Mouse (Mus musculus): Measurements from ENCODE around the gene Arl13a. TPM values are rescaled to one million over a fixed set of nuclear protein-coding genes. Genes with fewer than 3 reads are reported as not detected.

The Arl13a gene
- polyA plus RNA-seq, 1 experiment, result not detected

DNA sequence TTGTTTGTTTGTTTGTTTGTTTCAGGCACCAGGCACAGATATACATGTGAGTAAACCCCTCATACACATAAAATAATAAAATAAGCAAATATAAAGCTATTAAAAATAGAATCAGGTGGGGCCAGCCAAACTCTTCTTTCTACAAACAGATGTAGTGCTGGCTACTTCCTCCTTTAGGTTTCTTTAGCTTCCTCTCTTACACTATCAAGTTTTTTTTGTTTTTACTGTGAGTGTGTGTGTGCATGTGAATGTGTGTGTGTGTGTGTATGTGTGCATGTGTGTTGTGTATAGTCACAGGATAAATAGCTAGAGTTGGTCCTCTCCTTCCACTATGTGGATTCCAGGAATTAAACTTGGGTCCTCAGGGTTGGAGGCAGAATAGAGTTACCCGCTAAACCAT is 12.6 kb upstream of the Arl13a start:
- Histone ChIP-seq H3K27ac (ENCODE audit: insufficient read depth, low read length) (no peak overlapping the region), H3K4me1 (ENCODE audit: control insufficient read depth, insufficient read depth, low read length) (no peaks in the 10 kb centered on the region), H3K4me3 (ENCODE audit: insufficient read depth, low read length) (no peak overlapping the region)
- no peak for TF ChIP-seq POLR2A (IDR thresholded peaks at IDR 0.05; ENCODE audit: low read depth, low read length)

DNA sequence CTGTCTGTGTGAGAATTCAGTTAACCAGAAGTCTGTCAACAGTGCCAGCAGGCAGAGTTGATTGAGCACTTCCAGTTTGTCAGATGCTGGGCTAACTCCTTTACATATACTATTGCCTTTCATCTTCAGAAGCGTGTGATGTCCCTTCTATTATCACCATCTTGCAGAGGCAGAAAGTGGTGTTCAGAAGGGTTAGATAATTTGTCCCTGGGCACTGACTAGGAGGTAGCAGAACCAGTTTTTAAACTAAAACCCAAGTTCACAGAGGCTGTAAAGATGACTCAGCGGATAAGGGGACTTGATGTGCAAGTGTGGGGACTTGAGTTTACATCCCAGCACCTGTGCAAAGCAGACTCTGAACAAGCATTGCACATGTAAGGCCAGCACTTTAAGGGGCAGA is 21.2 kb downstream of the Arl13a start:
- Histone ChIP-seq H3K27ac (ENCODE audit: insufficient read depth, low read length) (no peak overlapping the region), H3K4me1 (ENCODE audit: control insufficient read depth, insufficient read depth, low read length) (no peaks in the 10 kb centered on the region), H3K4me3 (ENCODE audit: insufficient read depth, low read length) (no peak overlapping the region)
- no peak for TF ChIP-seq CTCF (IDR thresholded peaks at IDR 0.05; ENCODE audit: borderline replicate concordance, insufficient read depth, low read length)
- no peak for TF ChIP-seq POLR2A (IDR thresholded peaks at IDR 0.05; ENCODE audit: low read depth, low read length)

DNA sequence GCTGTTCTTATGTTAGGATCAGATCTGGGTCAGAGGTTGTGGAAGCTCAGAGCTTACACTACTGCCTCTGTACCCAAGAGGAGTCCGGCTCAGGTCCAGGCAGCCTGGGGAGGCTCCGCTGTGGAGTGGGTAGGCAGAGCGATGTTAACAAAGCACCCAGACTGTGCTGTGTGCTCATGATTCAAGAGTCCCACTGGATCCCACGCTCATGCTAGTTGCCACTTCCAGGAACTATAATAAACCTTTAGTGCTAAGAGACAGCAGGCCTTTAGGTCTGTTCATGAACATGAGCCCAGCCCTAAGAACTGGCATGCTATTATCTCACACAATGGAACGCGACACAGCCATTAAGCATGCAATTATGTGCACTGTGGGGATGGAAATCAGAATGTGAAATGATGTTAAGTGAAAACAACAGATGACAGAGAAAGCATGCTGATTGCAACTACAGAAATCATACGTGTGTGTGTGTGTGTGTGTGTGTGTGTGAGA is 23.9 kb downstream of the Arl13a start:
- TF ChIP-seq CTCF (IDR thresholded peaks at IDR 0.05; ENCODE audit: borderline replicate concordance, insufficient read depth, low read length), result no peak
- TF ChIP-seq POLR2A (IDR thresholded peaks at IDR 0.05; ENCODE audit: low read depth, low read length), result no peak
- Histone ChIP-seq H3K4me1 (ENCODE audit: control insufficient read depth, insufficient read depth, low read length) (no peaks in the 10 kb centered on the region), H3K4me3 (ENCODE audit: insufficient read depth, low read length) (no peak overlapping the region), H3K27ac (ENCODE audit: insufficient read depth, low read length) (no peak overlapping the region)

DNA sequence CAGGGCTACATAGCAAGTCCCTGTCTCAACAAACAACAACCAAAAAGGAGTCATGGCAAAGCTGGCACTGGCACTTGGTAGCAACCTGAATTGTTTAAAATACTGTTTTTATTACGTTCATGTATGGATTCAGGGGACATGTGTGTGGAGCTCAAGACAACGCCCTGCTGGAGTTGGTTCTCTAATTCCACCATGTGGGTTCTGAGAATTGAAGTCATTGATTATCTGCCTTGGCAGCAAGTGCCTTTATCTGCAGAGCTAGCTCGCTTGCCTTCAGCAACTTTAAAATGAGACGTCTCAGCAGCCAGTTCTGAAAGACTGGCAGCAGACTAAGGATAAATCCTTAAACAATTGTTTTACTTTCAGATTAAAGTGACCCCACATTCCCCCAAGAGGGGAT is 30.9 kb downstream of the Arl13a start:
- TF ChIP-seq POLR2A (IDR thresholded peaks at IDR 0.05; ENCODE audit: low read depth, low read length), result no peak
- TF ChIP-seq CTCF (IDR thresholded peaks at IDR 0.05; ENCODE audit: borderline replicate concordance, insufficient read depth, low read length), result no peak
- H3K4me1 ChIP-seq (ENCODE audit: control insufficient read depth, insufficient read depth, low read length), result no peaks in the 10 kb centered on the region; the same call in 1 of the 2 replicates
- H3K4me3 ChIP-seq (ENCODE audit: insufficient read depth, low read length), result no peak overlapping the region
- H3K27ac ChIP-seq (ENCODE audit: insufficient read depth, low read length), result no peak overlapping the region

DNA sequence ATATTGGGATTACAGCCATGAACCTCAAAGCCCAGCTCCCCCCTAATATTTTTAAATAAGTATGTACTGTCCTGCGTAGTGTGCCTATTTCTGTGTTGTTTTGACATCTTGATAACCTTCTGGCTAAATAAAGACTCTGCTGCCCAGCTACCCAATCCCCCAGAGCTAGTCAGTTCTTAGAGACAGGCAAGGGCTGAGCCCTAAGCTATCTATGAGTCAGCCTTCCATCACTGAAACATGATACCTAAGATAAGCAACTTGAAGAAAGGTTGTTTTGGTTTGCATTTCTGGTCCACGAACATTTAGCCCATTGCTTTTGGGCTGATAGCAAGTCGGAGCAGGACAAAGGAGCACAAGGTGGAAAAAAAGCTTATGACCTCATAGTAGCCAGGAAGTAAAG is 33.3 kb downstream of the Arl13a start:
- Histone ChIP-seq H3K4me3 (ENCODE audit: insufficient read depth, low read length) (no peak overlapping the region), H3K27ac (ENCODE audit: insufficient read depth, low read length) (no peak overlapping the region; the same call in 1 of the 2 replicates), H3K4me1 (ENCODE audit: control insufficient read depth, insufficient read depth, low read length) (no peaks in the 10 kb centered on the region; the same call in 1 of the 2 replicates)
- TF ChIP-seq POLR2A (IDR thresholded peaks at IDR 0.05; ENCODE audit: low read depth, low read length) (no peak), CTCF (IDR thresholded peaks at IDR 0.05; ENCODE audit: borderline replicate concordance, insufficient read depth, low read length) (no peak)

DNA sequence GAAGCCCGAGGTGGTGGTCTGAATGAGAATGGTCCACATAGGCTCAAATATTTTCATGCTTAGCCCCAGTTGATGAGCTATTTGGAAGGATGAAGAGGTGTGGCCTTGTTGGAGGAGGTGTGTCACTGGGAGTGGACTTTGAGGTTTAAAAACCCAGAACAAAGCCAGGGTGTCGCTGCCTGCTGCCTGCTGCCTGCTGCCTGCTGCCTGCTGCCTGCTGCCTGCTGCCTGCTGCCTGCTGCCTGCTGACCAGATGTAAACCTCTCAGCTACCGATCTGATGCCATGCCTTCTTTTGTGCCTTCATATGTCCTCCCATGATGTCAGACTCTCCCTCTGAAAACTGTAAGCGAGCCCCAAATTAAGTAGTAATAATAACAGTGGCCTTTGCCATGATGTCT is 34.6 kb downstream of the Arl13a start, which contains the start of gene Nox1:
Nox1 (minus strand) TSS at position 101 of the 400 bp plus-strand sequence.
- Histone ChIP-seq H3K4me3 (ENCODE audit: insufficient read depth, low read length) (no peak within 1 kb of the TSS), H3K27ac (ENCODE audit: insufficient read depth, low read length) (no peak within 1 kb of the TSS; the same call in 1 of the 2 replicates), H3K4me1 (ENCODE audit: control insufficient read depth, insufficient read depth, low read length) (no peaks in the 10 kb centered on the region; the same call in 1 of the 2 replicates)
- no peak for TF ChIP-seq POLR2A (IDR thresholded peaks at IDR 0.05; ENCODE audit: low read depth, low read length)
- TF ChIP-seq CTCF (IDR thresholded peaks at IDR 0.05; ENCODE audit: borderline replicate concordance, insufficient read depth, low read length), result no peak

DNA sequence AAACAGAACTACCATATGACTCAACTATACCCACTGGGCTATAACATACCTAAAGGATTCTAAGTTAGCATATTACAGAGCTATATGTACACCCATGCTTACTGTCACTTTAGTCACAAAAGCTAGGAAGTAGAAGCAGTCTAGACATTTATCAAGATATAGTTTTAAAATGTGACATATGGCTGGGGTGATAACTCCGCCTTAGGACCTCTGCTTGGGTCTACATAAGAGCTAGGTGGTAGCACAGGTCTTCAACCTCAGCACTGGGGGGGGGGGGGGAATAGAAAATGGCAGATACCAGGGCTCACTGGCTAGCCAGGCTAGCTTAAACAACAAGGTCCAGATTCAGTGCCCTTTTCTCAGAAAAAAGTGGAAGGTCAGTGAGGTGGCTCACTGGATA is 45.7 kb downstream of the Arl13a start:
- no peak for TF ChIP-seq POLR2A (IDR thresholded peaks at IDR 0.05; ENCODE audit: low read depth, low read length)
- no peak for TF ChIP-seq CTCF (IDR thresholded peaks at IDR 0.05; ENCODE audit: borderline replicate concordance, insufficient read depth, low read length)
- Histone ChIP-seq H3K4me1 (ENCODE audit: control insufficient read depth, insufficient read depth, low read length) (no peaks in the 10 kb centered on the region), H3K27ac (ENCODE audit: insufficient read depth, low read length) (no peak overlapping the region), H3K4me3 (ENCODE audit: insufficient read depth, low read length) (no peak overlapping the region)

DNA sequence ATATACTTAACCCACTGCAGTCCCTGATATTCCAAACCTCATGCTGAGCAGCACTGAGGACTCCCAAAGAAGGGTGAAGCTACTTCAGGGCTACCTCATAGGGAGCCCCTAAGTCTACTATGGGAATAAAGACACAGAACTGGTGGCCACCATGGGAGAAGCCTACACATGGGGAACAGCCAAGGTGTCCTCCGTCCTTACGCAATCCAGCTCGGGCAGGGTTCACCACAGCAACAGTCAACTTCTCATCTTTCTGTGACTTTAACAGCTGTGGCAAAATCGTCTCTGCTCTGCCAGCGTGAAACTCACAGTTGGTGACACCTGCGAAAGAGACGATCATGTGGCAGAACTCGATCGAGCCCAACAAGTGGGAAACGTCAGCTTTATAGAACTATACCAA is 51.0 kb downstream of the Arl13a start:
- Histone ChIP-seq H3K4me3 (ENCODE audit: insufficient read depth, low read length) (no peak overlapping the region), H3K4me1 (ENCODE audit: control insufficient read depth, insufficient read depth, low read length) (no peaks in the 10 kb centered on the region)
- TF ChIP-seq CTCF (IDR thresholded peaks at IDR 0.05; ENCODE audit: borderline replicate concordance, insufficient read depth, low read length), result no peak
- TF ChIP-seq POLR2A (IDR thresholded peaks at IDR 0.05; ENCODE audit: low read depth, low read length), result no peak

DNA sequence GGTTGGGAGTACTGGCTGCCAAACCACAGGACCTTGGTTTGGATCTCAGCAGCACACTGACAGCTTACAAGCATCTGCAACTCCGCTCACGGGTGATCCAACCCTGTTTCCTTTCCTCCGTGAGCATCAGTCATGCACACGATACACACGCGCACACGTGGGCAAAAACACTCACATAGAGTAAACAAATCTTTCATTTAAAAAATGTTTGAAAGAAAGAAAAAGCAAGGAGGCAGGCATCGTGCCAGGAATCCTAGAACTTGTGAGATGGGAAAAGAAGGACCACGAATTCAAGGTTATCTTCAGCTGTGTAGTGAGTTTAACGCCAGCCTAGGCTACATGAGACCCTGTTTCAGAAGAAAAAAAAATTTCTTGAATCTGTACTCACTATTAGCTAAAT is 58.6 kb downstream of the Arl13a start:
- H3K27ac ChIP-seq (ENCODE audit: insufficient read depth, low read length), result no peak overlapping the region
- H3K4me1 ChIP-seq (ENCODE audit: control insufficient read depth, insufficient read depth, low read length), result no peaks in the 10 kb centered on the region
- no peak overlapping the region for H3K4me3 ChIP-seq (ENCODE audit: insufficient read depth, low read length)
- no peak for TF ChIP-seq POLR2A (IDR thresholded peaks at IDR 0.05; ENCODE audit: low read depth, low read length)
- TF ChIP-seq CTCF (IDR thresholded peaks at IDR 0.05; ENCODE audit: borderline replicate concordance, insufficient read depth, low read length), result no peak

More for the DNA sequence above, 51.0 kb downstream of the Arl13a start:
- H3K27ac ChIP-seq (ENCODE audit: insufficient read depth, low read length), result no peak overlapping the region

DNA sequence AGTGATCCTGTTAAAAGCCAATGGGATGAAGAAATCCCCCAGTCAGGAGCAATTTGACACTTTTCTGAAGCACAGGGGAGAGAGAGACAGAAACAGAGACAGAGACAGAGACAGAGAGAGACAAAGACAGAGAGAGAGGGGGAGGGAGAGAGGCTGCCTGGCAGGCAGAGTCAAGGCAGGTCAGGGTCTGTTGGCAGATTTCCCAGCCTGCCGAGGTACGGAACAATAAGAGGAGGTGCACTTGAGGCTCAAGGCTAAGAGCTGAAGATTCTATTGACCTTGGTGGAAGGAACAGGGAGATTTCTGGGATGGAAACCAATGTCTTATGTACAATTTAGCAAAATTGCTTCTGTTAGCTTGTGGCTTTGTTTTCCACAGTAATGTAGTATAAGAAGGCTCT is 60.9 kb downstream of the Arl13a start:
- Histone ChIP-seq H3K4me3 (ENCODE audit: insufficient read depth, low read length) (no peak overlapping the region), H3K4me1 (ENCODE audit: control insufficient read depth, insufficient read depth, low read length) (no peaks in the 10 kb centered on the region), H3K27ac (ENCODE audit: insufficient read depth, low read length) (no peak overlapping the region)
- no peak for TF ChIP-seq CTCF (IDR thresholded peaks at IDR 0.05; ENCODE audit: borderline replicate concordance, insufficient read depth, low read length)
- no peak for TF ChIP-seq POLR2A (IDR thresholded peaks at IDR 0.05; ENCODE audit: low read depth, low read length)

Other genes with a start within 250 kb of the Arl13a start
- gene Sytl4, start 205.7 kb upstream of the Arl13a start, polyA plus RNA-seq (2011; ENCODE audit: insufficient read length, low read depth, missing spikeins), result 3.2 and 4.5 TPM in 2 replicates
- gene Cstf2, start 128.3 kb upstream of the Arl13a start, polyA plus RNA-seq (2011; ENCODE audit: insufficient read length, low read depth, missing spikeins), result 29.3 and 39.3 TPM in 2 replicates
- 0.58 and 0.90 TPM in 2 replicates for gene Xkrx, start 25.4 kb upstream of the Arl13a start, polyA plus RNA-seq (2011; ENCODE audit: insufficient read length, low read depth, missing spikeins)
- gene Nox1, start 34.5 kb downstream of the Arl13a start, polyA plus RNA-seq (2011; ENCODE audit: insufficient read length, low read depth, missing spikeins), result 0.37 and 0.65 TPM in 2 replicates
- gene Trmt2b, start 89.5 kb downstream of the Arl13a start, polyA plus RNA-seq (2011; ENCODE audit: insufficient read length, low read depth, missing spikeins), result 20.9 and 21.7 TPM in 2 replicates
- 6.8 and 10.9 TPM in 2 replicates for gene Tmem35a, start 107.7 kb downstream of the Arl13a start, polyA plus RNA-seq (2011; ENCODE audit: insufficient read length, low read depth, missing spikeins)
- gene Cenpi, start 120.6 kb downstream of the Arl13a start, polyA plus RNA-seq (2011; ENCODE audit: insufficient read length, low read depth, missing spikeins), result 15.6 and 16.8 TPM in 2 replicates
- 2.3 and 5.1 TPM in 2 replicates for gene Drp2, start 217.1 kb downstream of the Arl13a start, polyA plus RNA-seq (2011; ENCODE audit: insufficient read length, low read depth, missing spikeins)